Mouse (Mus musculus) testis, postnatal 14 days (tissue): ENCODE data around the gene Kansl2.

ENCODE experiments used
- DNase-seq: peaks from one replicate; pipeline ENCODE4 v3.0.0; 2021; ENCODE audit warnings: low spot score

Kansl2 gene

DNA sequence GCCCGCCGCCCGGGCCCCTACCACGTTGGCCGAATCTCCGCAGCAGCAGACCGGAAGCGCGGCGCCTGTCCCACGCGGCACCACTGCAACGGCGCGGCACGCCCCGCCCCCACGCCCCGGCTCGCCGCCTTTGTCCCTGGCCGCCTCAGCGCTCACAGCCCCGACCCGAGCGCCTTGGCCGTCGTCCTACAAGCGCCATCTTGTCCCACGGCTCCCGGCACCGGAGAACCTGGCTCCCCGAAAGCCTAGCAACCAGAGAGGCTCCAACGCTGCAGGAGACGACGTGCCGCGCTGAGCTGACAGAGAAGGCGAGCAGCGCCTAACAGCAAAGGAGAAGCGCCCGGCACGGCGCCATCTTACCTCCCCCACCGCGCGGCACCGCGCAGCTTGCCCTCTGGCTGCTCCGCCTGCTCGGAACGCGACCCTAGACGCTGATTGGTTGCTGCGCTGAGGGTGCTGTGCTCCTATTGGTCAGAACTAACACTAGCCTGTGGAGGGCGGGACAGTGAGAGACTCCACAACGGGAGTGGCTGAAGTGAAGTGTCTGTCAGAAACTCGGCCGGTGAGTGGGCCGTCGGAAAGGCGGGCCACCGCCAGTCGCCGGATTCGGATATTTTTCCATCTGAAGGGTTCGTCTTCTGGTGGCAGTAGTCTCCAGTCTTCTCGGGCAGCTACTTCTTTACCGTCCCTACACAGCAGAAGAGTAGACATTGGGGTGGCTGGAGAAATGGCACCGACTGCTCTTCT, at the start of gene Kansl2:
Gene Kansl2, minus strand, starts transcription at position 384 of the 747 bp plus-strand sequence.
- DNase-seq, result peak; percentile 99

- DNase-seq, result no peak
These were observed 48.9 kb upstream of the Kansl2 start for GRCm38 (mm10) chr15:98582996-98583395.

DNA sequence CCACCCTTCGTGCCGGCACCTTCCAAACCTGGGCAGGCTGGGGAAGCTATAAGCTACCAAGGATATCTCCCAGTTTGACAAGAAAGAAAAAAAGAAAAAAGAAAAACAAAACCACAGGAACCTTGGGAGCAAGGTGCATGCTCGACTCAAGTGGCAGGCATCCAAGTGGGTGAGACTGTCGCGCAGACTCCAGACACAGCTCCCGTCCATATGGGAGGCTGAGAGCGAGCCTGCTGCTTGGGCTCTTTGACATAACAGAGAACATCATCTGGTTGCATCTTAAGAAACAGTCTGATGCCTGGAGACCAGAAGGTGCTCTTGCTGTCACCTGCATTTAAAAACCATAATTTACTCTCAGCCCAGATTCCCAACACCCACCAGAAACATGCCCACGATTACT, 48.3 kb upstream of the Kansl2 start:
- DNase-seq, result no peak

- no peak for DNase-seq
These were observed 45.9 kb upstream of the Kansl2 start for GRCm38 (mm10) chr15:98579795-98580464.

DNA sequence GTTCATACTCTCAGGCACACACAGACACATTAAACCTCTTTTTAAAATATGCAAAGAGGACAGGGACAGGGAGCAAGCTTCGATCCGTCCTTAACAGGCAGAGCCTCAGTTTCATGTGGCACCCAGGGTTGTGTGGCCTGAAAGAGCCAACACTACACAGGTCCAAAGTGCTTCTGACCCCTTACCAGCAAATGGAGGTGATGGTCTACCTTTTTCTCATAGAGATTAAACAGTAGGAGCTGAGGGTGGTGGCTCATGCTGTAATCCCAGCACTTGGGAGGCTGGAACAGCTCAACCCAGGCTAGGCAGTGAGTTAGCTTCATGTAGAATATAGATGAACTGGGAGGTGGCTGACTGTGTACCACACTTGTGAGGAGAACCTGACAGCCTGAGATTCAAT, 45.2 kb upstream of the Kansl2 start:
- no peak for DNase-seq

DNA sequence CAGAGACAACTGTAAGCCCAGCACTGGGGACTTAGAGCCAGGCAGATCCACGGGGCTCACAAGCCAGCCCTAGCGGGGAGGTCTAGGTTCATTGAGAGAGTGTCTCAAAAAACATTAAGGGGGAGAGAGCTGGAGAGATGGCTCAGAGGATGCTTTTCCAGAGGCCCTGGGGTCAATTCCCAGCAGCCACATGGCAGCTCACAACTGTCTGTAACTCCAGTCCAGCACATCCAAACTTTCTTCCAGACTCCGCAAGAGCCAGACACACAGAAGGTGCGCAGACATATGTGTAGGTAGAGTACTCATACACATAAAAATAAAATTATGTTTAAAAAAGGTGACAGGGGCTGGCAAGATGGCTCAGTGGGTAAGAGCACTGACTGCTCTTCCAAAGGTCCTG, 39.2 kb upstream of the Kansl2 start:
- no peak for DNase-seq

GRCm38 (mm10) chr15:98570873-98571538, 36.9 kb upstream of the Kansl2 start, which contains the start of the genes Ccnt1 and 4930415O20Rik:
Gene Ccnt1, minus strand, starts transcription at chr15:98570923.
Gene 4930415O20Rik, plus strand, starts transcription at chr15:98571004.
- no peak for DNase-seq

GRCm38 (mm10) chr15:98569795-98570365, 35.8 kb upstream of the Kansl2 start:
- DNase-seq, result no peak

DNA sequence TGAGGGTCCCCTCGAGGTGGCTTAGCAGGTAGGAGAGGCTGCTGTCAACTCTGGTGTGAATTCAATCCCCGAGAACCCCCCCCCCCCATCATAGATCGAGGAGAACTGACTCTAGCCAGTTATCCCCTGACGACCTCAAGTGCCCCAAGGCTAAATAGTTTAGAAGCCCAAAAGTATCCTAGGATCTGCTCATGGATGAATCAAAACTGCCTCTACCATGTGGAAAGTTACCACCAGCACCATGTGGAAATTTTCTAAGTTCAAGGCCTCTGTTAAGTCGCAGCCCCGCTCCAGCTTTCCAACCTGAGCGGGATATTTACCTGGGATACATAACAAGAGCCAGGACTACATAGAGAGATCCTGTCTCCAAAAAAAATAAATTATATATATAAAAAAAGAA, 35.2 kb upstream of the Kansl2 start:
- no peak for DNase-seq

- no peak for DNase-seq
These were observed 34.4 kb upstream of the Kansl2 start for GRCm38 (mm10) chr15:98568256-98569033.

- DNase-seq, result peak; percentile 100
These were observed 33.4 kb upstream of the Kansl2 start for GRCm38 (mm10) chr15:98567278-98568134.

GRCm38 (mm10) chr15:98566973-98567277, 32.9 kb upstream of the Kansl2 start:
- DNase-seq, result no peak

GRCm38 (mm10) chr15:98557186-98557585, 23.1 kb upstream of the Kansl2 start:
- no peak for DNase-seq

- no peak for DNase-seq
These were observed 21.8 kb upstream of the Kansl2 start for GRCm38 (mm10) chr15:98555881-98556280.

GRCm38 (mm10) chr15:98552758-98553157, 18.7 kb upstream of the Kansl2 start:
- no peak for DNase-seq

DNA sequence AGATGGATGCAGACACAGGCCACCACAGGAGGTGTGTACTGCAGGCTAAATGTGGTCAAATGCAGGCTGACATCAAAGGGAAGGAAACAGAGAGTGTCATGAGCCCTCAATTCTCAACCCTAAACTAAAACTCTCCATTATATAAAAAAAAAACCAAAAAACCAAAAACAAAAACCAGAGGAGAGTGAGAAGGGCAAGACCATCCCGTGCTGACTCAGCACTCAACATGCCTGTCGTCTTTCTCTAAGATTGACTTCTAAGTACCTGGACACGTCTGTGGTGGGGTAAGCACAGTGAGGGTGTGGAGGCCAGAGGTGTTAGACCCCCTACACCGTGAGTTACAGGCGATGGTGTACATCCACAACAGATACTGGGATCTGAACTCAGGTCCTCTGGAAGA, 12.8 kb upstream of the Kansl2 start:
- DNase-seq, result no peak

- DNase-seq, result no peak
These were observed 11.1 kb upstream of the Kansl2 start for GRCm38 (mm10) chr15:98545151-98545550.

DNA sequence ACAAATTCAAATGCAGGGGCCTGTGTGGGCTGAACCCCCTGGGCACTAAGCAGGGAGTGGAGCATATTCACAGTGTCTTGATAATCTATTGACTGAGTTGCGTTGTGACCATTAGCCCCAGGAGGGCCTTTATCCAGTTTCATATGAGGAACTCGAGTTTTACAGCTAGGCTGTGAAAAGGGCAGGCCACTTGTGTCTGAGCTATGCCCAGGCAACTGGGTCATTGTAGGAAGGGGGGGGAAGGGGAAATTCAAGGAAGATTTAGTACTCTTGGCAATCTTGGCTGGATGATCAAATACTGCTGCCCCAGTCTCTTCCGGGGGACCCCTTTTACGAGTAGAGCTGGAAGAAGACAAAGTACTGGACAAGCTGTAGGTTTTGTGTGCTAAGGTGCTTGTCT, 9.3 kb upstream of the Kansl2 start:
- no peak for DNase-seq

DNA sequence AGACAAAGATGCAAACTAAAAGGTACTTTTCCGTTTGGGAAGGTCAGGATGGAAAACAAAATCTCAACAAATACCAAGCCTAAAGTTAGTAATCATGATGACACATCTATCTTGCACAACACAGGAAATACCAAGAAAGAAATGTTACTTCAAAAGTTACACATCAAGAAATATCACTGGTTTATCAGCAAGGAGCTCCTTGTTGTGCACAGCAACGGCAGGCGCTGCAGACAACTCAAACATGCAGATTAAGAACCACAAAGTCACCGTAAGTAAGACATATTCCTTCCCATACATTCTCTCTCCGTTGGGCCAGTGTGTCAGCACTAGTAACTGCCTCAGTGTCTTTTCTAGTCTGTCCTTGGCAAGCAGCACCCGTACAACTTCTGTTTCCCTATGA, 7.0 kb upstream of the Kansl2 start:
- no peak for DNase-seq

GRCm38 (mm10) chr15:98537923-98538322, 3.9 kb upstream of the Kansl2 start:
- DNase-seq, result no peak
